Mouse (Mus musculus) liver (tissue): ENCODE results near the gene Zfp672.
A peak's percentile ranks its signal among the peaks of the same experiment; 100 is the strongest.
"Not testable (repeated sequence)": the region's sequence is repeated elsewhere in the genome, so short reads cannot be mapped to it uniquely, and the experiment has no call there.

Experiments
- DNase-seq: peaks from one replicate; pipeline ENCODE4 v3.0.0-alpha.2; 2020; ENCODE audit warnings: mixed read lengths

Gene Zfp672

DNA sequence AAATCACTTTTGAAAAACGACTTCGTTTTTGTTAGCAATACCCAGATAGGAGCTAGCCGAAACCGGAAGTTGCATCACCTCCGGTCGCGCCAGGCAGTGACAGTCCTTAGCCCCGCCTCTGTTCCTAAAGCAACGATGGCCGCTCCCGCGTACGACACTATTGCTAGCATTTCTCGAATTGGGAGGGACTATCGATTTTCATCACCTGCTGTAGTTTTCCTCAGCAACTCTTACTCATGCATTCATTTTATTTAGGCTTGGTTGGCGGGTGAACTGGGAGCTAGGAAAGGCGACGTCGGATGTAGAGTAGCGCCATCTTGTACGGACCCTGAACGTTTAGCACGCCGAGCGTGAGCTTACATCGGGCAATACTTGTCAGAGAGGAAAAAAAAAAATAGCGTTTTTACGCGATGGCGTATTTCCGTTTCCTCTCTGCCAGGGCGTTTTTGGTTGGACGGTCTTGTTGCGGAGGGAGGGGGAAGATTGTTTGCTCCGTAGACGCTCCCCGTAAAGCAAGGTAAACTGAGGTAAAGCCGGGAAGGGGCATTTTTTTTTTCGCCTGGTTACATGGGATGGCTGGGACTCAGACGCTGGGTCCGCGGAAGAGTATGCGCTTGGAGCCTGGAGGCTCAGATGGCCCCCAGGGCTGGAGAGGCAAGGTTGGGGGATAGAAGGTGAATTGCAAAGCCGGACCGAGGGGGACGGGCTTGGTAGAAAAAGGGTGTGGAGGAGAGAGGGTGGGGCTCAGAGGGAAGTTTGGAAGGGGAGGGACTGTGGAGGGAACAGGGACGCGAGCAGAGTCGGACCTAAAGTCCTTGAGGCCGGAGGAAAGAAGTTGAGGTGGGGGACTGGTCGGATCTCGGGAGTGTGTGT lies at the start of gene Zfp672, which contains the start of gene Sh3bp5l:
Gene Zfp672, minus strand, starts transcription at position 64 of the 873 bp plus-strand sequence.
Gene Sh3bp5l, plus strand, starts transcription at position 449 of the 873 bp plus-strand sequence.
- peak; percentile 89 for DNase-seq

GRCm38 (mm10) chr11:58379516-58379915 lies 49.4 kb upstream of the Zfp672 start:
- DNase-seq: no peak

DNA sequence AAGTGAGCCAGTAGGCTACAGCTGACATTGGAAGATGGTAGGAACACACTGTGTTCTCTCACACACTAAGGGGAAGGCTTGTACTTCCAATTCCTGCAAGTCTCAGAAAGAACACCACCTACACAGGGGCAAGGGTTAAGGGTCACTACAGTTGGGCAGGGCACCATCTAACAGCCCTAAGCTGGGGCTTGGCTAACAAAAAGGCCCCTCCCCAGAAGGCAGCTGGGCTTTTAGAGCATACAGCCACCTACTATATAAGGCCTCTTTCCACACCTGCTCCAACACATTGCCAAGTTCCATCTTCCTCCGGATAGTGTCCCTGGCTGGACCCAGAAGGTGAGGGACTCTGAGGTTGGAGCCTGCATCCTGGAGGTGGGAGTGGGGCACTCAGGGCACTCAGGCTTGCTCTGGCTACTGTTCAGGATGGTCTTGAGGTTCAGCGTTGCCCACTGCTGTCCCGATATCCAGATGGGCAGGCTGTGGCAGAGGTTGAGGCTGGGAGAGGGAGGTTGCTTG lies 48.7 kb upstream of the Zfp672 start, which contains the start of gene Lypd8:
Gene Lypd8, plus strand, starts transcription at position 281 of the 516 bp plus-strand sequence.
- no peak for DNase-seq

- DNase-seq: no peak
These were observed 47.5 kb upstream of the Zfp672 start for GRCm38 (mm10) chr11:58377686-58378085.

- no peak for DNase-seq
These were observed 47.1 kb upstream of the Zfp672 start for GRCm38 (mm10) chr11:58377273-58377672.

DNA sequence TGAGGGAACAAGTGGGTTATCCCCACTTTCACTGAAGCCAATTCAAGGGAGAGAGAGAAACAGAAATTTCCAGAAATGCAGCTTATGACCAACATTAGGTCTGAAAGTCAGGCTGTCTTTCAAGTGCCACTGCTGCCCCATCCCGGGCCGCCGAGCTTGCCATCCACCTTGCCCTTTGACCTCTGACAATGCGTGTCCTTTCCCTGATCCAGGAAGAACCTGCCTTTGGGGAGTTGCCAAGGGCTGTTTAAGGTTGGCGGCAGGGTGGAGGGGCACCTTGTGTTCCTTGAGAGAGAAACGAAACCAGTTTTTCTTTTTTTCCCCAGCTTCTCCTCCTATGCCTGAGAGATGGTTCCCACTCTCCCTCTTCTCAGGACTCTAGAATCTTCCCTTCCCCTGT lies 36.1 kb upstream of the Zfp672 start:
- DNase-seq: not testable (repeated sequence)

GRCm38 (mm10) chr11:58364454-58364853 lies 34.3 kb upstream of the Zfp672 start:
- DNase-seq: no peak

- not testable (repeated sequence) for DNase-seq
These were observed 32.4 kb upstream of the Zfp672 start for GRCm38 (mm10) chr11:58362562-58362961.

GRCm38 (mm10) chr11:58357844-58358534 lies 27.9 kb upstream of the Zfp672 start:
- DNase-seq: no peak

- no peak for DNase-seq
These were observed 26.9 kb upstream of the Zfp672 start for GRCm38 (mm10) chr11:58357042-58357441.

DNA sequence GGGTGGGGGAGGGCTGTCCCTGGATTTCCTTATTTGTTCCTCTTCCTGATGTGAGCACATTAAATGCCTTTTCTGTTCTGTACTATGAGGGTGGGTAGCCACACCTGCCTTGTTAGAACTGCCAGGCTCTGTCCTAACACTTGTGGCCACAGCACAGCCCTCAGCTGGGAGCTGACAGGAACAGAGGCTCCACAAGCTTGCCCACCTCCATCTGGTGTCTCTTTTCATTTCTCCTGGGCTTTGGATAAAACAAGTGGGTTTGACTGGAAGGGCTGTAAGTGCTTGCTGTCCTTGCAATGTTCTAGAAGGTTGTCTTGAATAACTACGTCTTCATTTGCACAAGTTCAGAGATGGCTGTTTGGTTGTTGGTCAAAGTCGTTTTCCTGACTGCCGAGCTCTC lies 24.8 kb upstream of the Zfp672 start:
- no peak for DNase-seq

DNA sequence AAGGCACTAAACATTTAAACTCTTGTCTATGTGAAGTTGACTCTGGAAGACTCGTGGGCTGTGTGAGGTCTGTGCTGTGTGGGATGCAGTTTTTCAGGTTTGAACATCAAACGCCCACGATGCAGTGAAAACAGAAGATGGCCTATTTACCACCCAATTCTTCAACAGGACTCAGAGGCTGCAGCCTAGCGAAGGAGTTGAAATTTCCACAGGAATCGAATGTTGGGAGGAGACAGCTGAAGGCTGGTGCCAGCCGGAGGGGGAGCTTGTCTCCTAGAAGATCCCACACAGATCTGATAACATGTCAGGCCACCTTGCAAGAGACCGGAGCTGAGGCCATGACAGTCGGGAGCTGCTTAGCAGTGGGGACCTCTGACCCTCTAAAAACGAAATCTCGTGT lies 24.3 kb upstream of the Zfp672 start:
- peak; percentile 53 for DNase-seq

DNA sequence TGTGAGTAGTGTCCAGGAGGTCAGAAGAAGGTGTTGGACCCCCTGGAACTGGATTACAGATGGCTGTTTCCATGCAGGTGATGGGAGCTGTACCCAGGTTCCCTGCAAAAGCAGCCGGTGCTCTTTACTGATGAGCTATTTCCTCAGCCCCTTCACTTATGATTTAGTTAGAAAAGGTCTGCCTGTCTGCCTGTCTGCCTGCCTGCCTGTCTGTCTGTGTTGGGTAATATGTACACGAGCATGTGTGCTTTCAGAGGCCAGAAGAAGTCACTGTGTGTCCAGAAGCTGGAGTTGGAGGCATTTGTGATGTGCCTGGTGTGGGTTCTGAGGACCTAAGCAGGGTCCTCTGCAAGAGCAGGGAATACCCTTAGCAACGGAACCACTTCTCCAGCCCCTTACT lies 23.6 kb upstream of the Zfp672 start:
- no peak for DNase-seq

DNA sequence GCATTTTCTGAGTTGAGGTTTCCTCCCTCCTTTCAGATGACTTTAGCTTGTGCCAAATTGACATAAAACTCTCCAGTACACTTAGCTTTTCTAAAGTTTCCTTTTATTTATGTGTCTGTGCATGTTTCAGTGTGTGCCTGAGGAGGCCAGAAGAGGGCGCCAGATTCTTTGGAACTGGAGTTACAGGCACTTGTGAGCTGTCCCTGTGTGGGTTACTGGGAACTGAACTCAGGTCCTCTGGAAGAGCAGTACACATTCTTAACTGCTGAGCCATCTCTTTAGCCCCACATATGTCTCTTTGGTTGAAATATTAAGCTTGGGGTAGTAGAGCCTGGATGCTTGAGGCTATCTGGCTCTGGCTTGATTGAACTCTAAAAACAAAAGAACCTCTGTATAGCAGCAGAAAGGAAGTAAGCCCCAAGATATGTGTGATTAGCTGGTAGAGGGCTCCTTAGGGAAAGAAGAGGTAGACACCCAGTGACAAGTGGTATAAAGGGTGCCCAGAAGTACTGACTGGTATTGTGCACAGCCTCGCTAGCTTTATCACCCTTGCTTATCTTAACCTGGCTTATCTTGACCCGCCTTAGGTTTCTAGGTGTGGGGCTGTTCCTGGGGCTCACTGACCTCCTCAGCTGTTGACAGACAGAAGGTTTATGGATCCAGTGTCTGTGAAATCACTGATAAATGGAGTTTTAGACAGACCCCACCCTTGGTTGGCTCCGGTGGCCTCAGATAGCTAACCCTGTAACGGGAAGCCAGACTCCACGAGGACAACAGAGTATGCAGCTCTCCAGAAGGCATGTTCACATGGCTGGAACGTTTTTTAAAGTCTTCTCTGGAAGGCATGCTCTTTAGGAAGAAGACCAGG lies 22.8 kb upstream of the Zfp672 start:
- DNase-seq: peak; percentile 83

DNA sequence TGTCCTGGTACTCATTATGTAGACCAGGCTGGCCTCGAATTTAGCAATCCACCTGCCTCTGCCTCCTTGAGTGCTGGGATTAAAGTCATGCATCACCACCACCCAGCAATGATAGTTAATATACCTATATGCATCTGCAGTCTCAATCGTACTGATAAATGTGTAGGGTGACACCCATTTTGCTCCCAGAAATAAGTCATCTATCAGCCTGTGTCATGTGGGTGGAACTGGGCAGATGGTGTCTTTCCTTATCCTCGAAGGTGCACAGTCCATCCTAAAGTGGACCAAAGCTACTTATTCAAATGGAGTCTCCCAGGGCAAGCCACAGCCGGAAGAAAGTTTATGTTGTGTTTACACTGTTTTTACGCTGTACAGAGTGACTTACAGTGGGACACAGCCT lies 21.0 kb upstream of the Zfp672 start:
- peak; percentile 55 for DNase-seq

DNA sequence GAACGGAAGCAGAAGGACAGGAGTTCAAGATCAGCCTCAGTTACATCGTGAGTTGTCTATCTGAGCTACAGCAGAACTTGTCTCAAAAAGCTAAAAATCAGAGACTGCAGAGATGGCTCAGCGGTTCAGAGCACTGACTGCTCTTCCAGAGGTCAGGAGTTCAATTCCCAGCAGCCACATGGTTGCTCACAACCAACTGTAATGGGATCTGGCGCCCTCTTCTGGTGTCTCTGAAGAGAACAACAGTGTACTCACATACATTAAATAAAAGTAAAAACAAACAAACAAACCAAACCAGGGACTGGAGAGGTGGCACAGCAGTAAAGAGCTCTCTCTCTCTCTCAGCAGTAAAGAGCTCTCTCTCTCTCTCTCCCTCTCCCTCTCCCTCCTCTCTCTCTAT lies 20.5 kb upstream of the Zfp672 start:
- DNase-seq: peak; percentile 35

DNA sequence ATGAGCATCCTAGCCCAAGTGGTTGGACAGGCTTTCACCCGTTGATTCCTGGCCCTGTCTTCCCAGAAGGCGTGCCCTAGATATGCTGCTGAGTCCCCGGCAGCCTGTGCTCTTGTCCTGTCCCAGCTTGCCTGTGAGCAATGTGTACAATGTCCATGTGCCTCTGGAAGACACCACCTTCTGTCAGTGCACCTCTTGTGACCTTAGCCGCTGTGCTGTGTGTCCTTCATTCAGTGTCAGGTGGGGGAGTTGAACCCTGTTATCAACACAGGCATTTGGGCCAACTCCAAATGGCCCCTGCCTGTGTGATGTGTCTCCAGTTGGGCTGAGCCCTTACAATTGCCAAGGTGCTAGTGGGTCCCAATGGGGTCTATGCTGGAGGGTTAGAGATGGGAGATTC lies 16.6 kb upstream of the Zfp672 start:
- DNase-seq: no peak

DNA sequence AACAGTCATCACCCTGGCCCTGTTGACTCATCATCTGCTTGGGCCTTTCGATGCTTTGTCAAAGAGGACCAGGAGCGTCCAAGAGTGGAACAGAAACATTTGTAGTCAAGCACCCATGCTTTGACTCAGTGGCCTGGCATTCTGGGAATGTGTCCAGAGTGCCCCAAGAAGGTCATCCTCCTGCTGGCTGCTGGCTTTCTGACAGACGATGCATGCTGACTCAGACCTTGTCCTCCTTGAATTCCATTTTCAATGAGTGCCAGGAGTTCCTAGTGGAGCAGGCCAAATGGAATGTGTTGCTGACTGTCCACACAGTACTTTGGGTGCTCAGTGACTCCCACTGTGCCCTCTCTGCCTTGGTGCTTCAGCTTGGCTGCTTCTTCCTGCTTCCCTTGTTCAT lies 4.6 kb upstream of the Zfp672 start:
- no peak for DNase-seq

GRCm38 (mm10) chr11:58331546-58331945 lies 1.4 kb upstream of the Zfp672 start:
- no peak for DNase-seq

GRCm38 (mm10) chr11:58331149-58331495 lies 983 bp upstream of the Zfp672 start:
- DNase-seq: no peak

GRCm38 (mm10) chr11:58329906-58330275 lies 248 bp downstream of the Zfp672 start:
- no peak for DNase-seq

GRCm38 (mm10) chr11:58326781-58327180 lies 3.4 kb downstream of the Zfp672 start:
- DNase-seq: no peak
